Mouse (Mus musculus): Measurements from ENCODE around the gene Ell. TPM values are rescaled to one million over a fixed set of nuclear protein-coding genes. Genes with fewer than 3 reads are reported as not detected.
"Not testable (repeated sequence)": the region's sequence is repeated elsewhere in the genome, so short reads cannot be mapped to it uniquely, and the experiment has no call there.

Ell gene
- polyA plus RNA-seq, 1 experiment from 2014 or later = 11.6 TPM

GRCm38 (mm10) chr8:70574302-70574701 is 35.0 kb downstream of the Ell start:
- Histone ChIP-seq H3K4me2 (no peak overlapping the region), H3K9ac (no peak overlapping the region), H3K36me3 (peaks cover 45% of the 10 kb centered on the region), H3K27ac (replicated peaks) (peak overlapping the region; percentile 37), H3K4me3 (no peak overlapping the region), H3K4me1 (peaks cover 36% of the 10 kb centered on the region), H3K27me3 (replicated peaks) (no peaks in the 10 kb centered on the region), H3K9me3 (no peaks in the 10 kb centered on the region)
- no peak for ATAC-seq (ENCODE audit: extremely low read depth, insufficient number of reproducible peaks, low FRiP score, low TSS enrichment)

- Histone ChIP-seq H3K9me3 (no peaks in the 10 kb centered on the region), H3K4me1 (peaks cover 32% of the 10 kb centered on the region), H3K36me3 (peaks cover 48% of the 10 kb centered on the region), H3K27me3 (replicated peaks) (no peaks in the 10 kb centered on the region), H3K4me2 (no peak overlapping the region), H3K27ac (replicated peaks) (peak overlapping the region; percentile 37; the same call in 1 of the 2 replicates), H3K4me3 (no peak overlapping the region), H3K9ac (no peak overlapping the region)
- WGBS = 41% methylated on average over 4 of the region's 4 CpGs
- ATAC-seq (ENCODE audit: extremely low read depth, insufficient number of reproducible peaks, low FRiP score, low TSS enrichment) = no peak
Observed at GRCm38 (mm10) chr8:70574915-70575314, 35.7 kb downstream of the Ell start.

GRCm38 (mm10) chr8:70577207-70577606 is 38.0 kb downstream of the Ell start:
- no peak for ATAC-seq (ENCODE audit: extremely low read depth, insufficient number of reproducible peaks, low FRiP score, low TSS enrichment)
- no peak overlapping the region for H3K4me2 ChIP-seq
- H3K9ac ChIP-seq = no peak overlapping the region
- 91% methylated on average over 3 of the region's 3 CpGs for WGBS
- no peaks in the 10 kb centered on the region for H3K9me3 ChIP-seq
- peaks cover 12% of the 10 kb centered on the region for H3K4me1 ChIP-seq
- no peak overlapping the region for H3K4me3 ChIP-seq
- peaks cover 71% of the 10 kb centered on the region for H3K36me3 ChIP-seq
- no peaks in the 10 kb centered on the region for H3K27me3 ChIP-seq (replicated peaks)
- no peak overlapping the region for H3K27ac ChIP-seq (replicated peaks)

- H3K9ac ChIP-seq = no peak overlapping the region
- H3K9me3 ChIP-seq = no peaks in the 10 kb centered on the region
- no peak overlapping the region for H3K4me3 ChIP-seq
- WGBS = 90% methylated on average over 18 of the region's 18 CpGs
- no peak overlapping the region for H3K4me2 ChIP-seq
- ATAC-seq (ENCODE audit: extremely low read depth, insufficient number of reproducible peaks, low FRiP score, low TSS enrichment) = no peak
- no peaks in the 10 kb centered on the region for H3K27me3 ChIP-seq (replicated peaks)
- H3K4me1 ChIP-seq = peaks cover 8% of the 10 kb centered on the region
- no peak overlapping the region for H3K27ac ChIP-seq (replicated peaks)
- peaks cover 95% of the 10 kb centered on the region for H3K36me3 ChIP-seq
Observed at GRCm38 (mm10) chr8:70583476-70584387, 44.5 kb downstream of the Ell start.

GRCm38 (mm10) chr8:70584606-70585257 is 45.5 kb downstream of the Ell start:
- no peaks in the 10 kb centered on the region for H3K9me3 ChIP-seq
- H3K4me2 ChIP-seq = no peak overlapping the region
- no peak overlapping the region for H3K27ac ChIP-seq (replicated peaks)
- WGBS = 84% methylated on average over 9 of the region's 9 CpGs
- peaks cover 98% of the 10 kb centered on the region for H3K36me3 ChIP-seq
- no peak; the same call in 1 of the 2 replicates for ATAC-seq (ENCODE audit: extremely low read depth, insufficient number of reproducible peaks, low FRiP score, low TSS enrichment)
- peaks cover 8% of the 10 kb centered on the region for H3K4me1 ChIP-seq
- no peaks in the 10 kb centered on the region for H3K27me3 ChIP-seq (replicated peaks)
- no peak overlapping the region for H3K9ac ChIP-seq
- H3K4me3 ChIP-seq = no peak overlapping the region

- H3K9ac ChIP-seq = no peak overlapping the region
- peaks cover 8% of the 10 kb centered on the region for H3K4me1 ChIP-seq
- H3K4me3 ChIP-seq = no peak overlapping the region
- H3K27me3 ChIP-seq (replicated peaks) = no peaks in the 10 kb centered on the region
- peaks cover 98% of the 10 kb centered on the region for H3K36me3 ChIP-seq
- peak; percentile 24; the same call in 1 of the 2 replicates for ATAC-seq (ENCODE audit: extremely low read depth, insufficient number of reproducible peaks, low FRiP score, low TSS enrichment)
- no peak overlapping the region for H3K27ac ChIP-seq (replicated peaks)
- no peaks in the 10 kb centered on the region for H3K9me3 ChIP-seq
- no peak overlapping the region for H3K4me2 ChIP-seq
- 39% methylated on average over 7 of the region's 7 CpGs for WGBS
Observed at GRCm38 (mm10) chr8:70585258-70585652, 46.0 kb downstream of the Ell start.

GRCm38 (mm10) chr8:70587955-70588354 is 48.7 kb downstream of the Ell start:
- not testable (repeated sequence) for H3K9me3 ChIP-seq; ATAC-seq (ENCODE audit: extremely low read depth, insufficient number of reproducible peaks, low FRiP score, low TSS enrichment); H3K4me3 ChIP-seq; H3K27ac ChIP-seq (replicated peaks); H3K27me3 ChIP-seq (replicated peaks); H3K4me2 ChIP-seq
- peaks cover 24% of the 10 kb centered on the region for H3K4me1 ChIP-seq
- H3K9ac ChIP-seq = peak overlapping the region; percentile 44; the same call in 1 of the 2 replicates
- H3K36me3 ChIP-seq = peaks cover 90% of the 10 kb centered on the region
- WGBS = 77% methylated on average over 4 of the region's 4 CpGs

GRCm38 (mm10) chr8:70591569-70591968 is 52.3 kb downstream of the Ell start:
- H3K27me3 ChIP-seq (replicated peaks) = no peaks in the 10 kb centered on the region
- no peaks in the 10 kb centered on the region for H3K9me3 ChIP-seq
- H3K4me3 ChIP-seq = no peak overlapping the region
- peaks cover 69% of the 10 kb centered on the region for H3K36me3 ChIP-seq
- peak overlapping the region; percentile 20; the same call in 1 of the 2 replicates for H3K9ac ChIP-seq
- peaks cover 53% of the 10 kb centered on the region for H3K4me1 ChIP-seq
- WGBS = 64% methylated on average over 12 of the region's 12 CpGs
- peak overlapping the region; percentile 59 for H3K27ac ChIP-seq (replicated peaks)
- ATAC-seq (ENCODE audit: extremely low read depth, insufficient number of reproducible peaks, low FRiP score, low TSS enrichment) = no peak
- H3K4me2 ChIP-seq = no peak overlapping the region

- no peak for ATAC-seq (ENCODE audit: extremely low read depth, insufficient number of reproducible peaks, low FRiP score, low TSS enrichment)
- H3K36me3 ChIP-seq = peaks cover 61% of the 10 kb centered on the region
- 39% methylated on average over 8 of the region's 8 CpGs for WGBS
- no peaks in the 10 kb centered on the region for H3K9me3 ChIP-seq
- peak overlapping the region; percentile 87 for H3K9ac ChIP-seq
- H3K27ac ChIP-seq (replicated peaks) = peak overlapping the region; percentile 93
- H3K4me1 ChIP-seq = peaks cover 61% of the 10 kb centered on the region
- peak overlapping the region; percentile 97 for H3K4me2 ChIP-seq
- peak overlapping the region; percentile 75 for H3K4me3 ChIP-seq
- no peaks in the 10 kb centered on the region for H3K27me3 ChIP-seq (replicated peaks)
Observed at GRCm38 (mm10) chr8:70593173-70593572, 53.9 kb downstream of the Ell start.

- peak; percentile 77 for ATAC-seq (ENCODE audit: extremely low read depth, insufficient number of reproducible peaks, low FRiP score, low TSS enrichment)
- Histone ChIP-seq H3K4me2 (peak within 1 kb of the TSS; percentile 97), H3K4me3 (peak within 1 kb of the TSS; percentile 75), H3K27me3 (replicated peaks) (no peaks in the 10 kb centered on the region), H3K9ac (peak within 1 kb of the TSS; percentile 87), H3K27ac (replicated peaks) (peak within 1 kb of the TSS; percentile 93), H3K4me1 (peaks cover 70% of the 10 kb centered on the region), H3K36me3 (peaks cover 58% of the 10 kb centered on the region), H3K9me3 (no peaks in the 10 kb centered on the region)
- under 1% methylated on average over 40 of the region's 40 CpGs for whole genome bisulfite sequencing
Observed at GRCm38 (mm10) chr8:70593961-70594609, 54.8 kb downstream of the Ell start, which contains the start of gene Isyna1. Gene Isyna1, plus strand, starts transcription at chr8:70594373.
